Mouse (Mus musculus) intestine, embryonic 15.5 days (tissue): ENCODE results near the gene Gm11983. TPM values are rescaled to one million over a fixed set of nuclear protein-coding genes. Genes with fewer than 3 reads are reported as not detected.
"Not testable (repeated sequence)": the region's sequence is repeated elsewhere in the genome, so short reads cannot be mapped to it uniquely, and the experiment has no call there.

Experiments
- ATAC-seq: fragments of 200-750 bp; cut with Nextera tagmentation; 2 replicates; pipeline ENCODE4 v1.8.0; 2017; ENCODE audit warnings: moderate TSS enrichment, moderate library complexity
- H3K27ac ChIP-seq: fragments of 300-500 bp; sonication (generic); 2 replicates; pipeline ENCODE4 v1.5.1; 2015; ENCODE audit warnings: mild to moderate bottlenecking, inconsistent platforms
- H3K27me3 ChIP-seq: fragments of 300-500 bp; sonication (generic); replicated peaks from 2 replicates; pipeline ENCODE4 v1.6.1; 2015; ENCODE audit warnings: inconsistent platforms
- H3K36me3 ChIP-seq: fragments of 300-500 bp; sonication (generic); 2 replicates; pipeline ENCODE4 v1.6.1; 2015; ENCODE audit warnings: inconsistent platforms
- H3K4me1 ChIP-seq: fragments of 300-500 bp; sonication (generic); replicated peaks from 2 replicates; pipeline ENCODE4 v1.6.1; 2015; ENCODE audit warnings: inconsistent platforms
- H3K4me2 ChIP-seq: fragments of 300-500 bp; sonication (generic); replicated peaks from 2 replicates; pipeline ENCODE4 v1.6.1; 2015; ENCODE audit warnings: mild to moderate bottlenecking, inconsistent platforms
- H3K4me3 ChIP-seq: fragments of 300-500 bp; sonication (generic); replicated peaks from 2 replicates; pipeline ENCODE4 v1.5.1; 2015; ENCODE audit warnings: inconsistent platforms
- H3K9ac ChIP-seq: fragments of 300-500 bp; sonication (generic); 2 replicates; pipeline ENCODE4 v1.6.1; 2015; ENCODE audit warnings: inconsistent platforms
- H3K9me3 ChIP-seq: fragments of 300-500 bp; sonication (generic); 2 replicates; pipeline ENCODE4 v1.6.1; 2016; ENCODE audit warnings: inconsistent platforms
- WGBS: fragments of 180-500 bp; shearing (Covaris S2); methylation state at CpG from one replicate; pipeline ENCODE4 v1.1.7; 2015; 5-methylcytosine and 5-hydroxymethylcytosine counted together
- polyA plus RNA-seq: library from polyadenylated mRNA; unstranded; fragments of >200 nt; fragmentation: Nextera tagmentation; extraction: Ambion mirVana; gene quantifications from 2 replicates; pipeline ENCODE4 v1.2.1, GENCODE M21; 2015

Gm11983 gene
- not detected in 2 replicates for polyA plus RNA-seq

DNA sequence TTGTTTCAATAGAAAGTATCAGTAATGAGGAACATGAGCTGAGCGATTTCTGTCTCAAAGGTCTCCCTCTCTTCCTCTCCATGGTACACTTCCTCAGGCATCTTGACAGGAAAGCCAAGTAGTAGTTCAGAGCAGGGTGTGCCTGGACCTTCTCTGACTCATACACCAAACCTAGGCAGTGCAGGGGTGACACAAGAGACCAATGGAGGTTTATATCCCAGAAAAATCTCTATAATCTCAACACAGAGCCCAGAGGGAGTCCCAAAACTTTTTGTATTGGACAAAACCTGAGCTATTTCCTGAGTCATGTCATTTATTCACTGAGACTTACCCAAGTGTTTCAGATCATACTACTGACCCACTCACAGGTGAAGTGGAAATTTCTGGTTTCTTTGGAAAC is at the start of gene Gm11983:
Gene Gm11983, minus strand, starts transcription at position 101 of the 400 bp plus-strand sequence.
- Histone ChIP-seq H3K4me3 (no peak within 1 kb of the TSS), H3K4me1 (no peaks in the 10 kb centered on the region), H3K27ac (no peak within 1 kb of the TSS), H3K9me3 (no peaks in the 10 kb centered on the region), H3K36me3 (no peaks in the 10 kb centered on the region), H3K9ac (no peak within 1 kb of the TSS), H3K27me3 (no peaks in the 10 kb centered on the region), H3K4me2 (no peak within 1 kb of the TSS)
- ATAC-seq, result no peak
- WGBS, result 92% methylated on average over 1 of the region's 1 CpGs

DNA sequence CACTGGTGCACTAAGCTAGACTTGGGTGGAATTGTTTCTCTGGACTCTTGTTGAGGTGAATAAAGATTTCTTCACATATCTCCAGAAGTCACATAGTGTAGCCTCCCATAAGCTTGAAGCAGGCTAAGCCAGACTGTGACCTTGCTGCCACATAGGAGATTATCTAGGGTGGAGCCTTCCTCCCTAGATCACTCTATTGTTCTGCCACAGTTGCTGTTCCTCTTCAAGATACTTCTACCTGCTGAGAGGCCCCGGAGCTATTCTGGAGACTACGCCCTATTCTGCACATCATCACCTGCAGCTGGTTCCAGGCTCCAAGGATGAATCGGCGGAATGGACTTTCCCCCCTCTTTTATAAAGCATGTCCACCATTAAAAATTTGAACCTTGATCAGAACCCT is 45.6 kb upstream of the Gm11983 start:
- ATAC-seq, H3K9ac ChIP-seq, H3K27ac ChIP-seq, H3K4me1 ChIP-seq, H3K4me3 ChIP-seq, H3K36me3 ChIP-seq, H3K27me3 ChIP-seq, H3K9me3 ChIP-seq, H3K4me2 ChIP-seq: not testable (repeated sequence)
- 86% methylated on average over 4 of the region's 4 CpGs for WGBS

DNA sequence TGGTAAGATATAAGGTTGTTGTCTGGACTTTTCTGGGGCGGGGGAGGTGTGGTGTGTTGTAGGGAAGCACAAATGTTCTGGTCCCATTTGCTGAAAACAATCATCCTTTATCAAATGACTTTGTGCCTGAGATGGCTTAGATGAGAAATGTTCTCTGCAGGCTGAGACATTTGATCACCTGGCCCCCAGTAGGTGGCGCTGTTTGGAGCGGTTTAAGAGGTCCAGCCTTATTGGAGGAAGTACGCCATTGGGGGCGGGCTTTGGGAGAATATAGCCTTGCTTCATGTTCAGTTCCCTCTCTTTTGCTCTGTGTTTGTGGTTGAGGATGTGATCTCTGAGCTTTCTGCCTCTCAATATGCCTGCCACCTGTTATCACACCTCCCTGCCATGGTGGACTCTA is 44.2 kb upstream of the Gm11983 start:
- no peak overlapping the region for H3K4me2 ChIP-seq
- no peaks in the 10 kb centered on the region for H3K36me3 ChIP-seq
- H3K9me3 ChIP-seq, result no peaks in the 10 kb centered on the region
- ATAC-seq, result no peak
- H3K9ac ChIP-seq, result no peak overlapping the region
- WGBS, result 51% methylated on average over 5 of the region's 5 CpGs
- no peak overlapping the region for H3K4me3 ChIP-seq
- H3K27me3 ChIP-seq, result no peaks in the 10 kb centered on the region
- no peaks in the 10 kb centered on the region for H3K4me1 ChIP-seq
- H3K27ac ChIP-seq, result no peak overlapping the region

DNA sequence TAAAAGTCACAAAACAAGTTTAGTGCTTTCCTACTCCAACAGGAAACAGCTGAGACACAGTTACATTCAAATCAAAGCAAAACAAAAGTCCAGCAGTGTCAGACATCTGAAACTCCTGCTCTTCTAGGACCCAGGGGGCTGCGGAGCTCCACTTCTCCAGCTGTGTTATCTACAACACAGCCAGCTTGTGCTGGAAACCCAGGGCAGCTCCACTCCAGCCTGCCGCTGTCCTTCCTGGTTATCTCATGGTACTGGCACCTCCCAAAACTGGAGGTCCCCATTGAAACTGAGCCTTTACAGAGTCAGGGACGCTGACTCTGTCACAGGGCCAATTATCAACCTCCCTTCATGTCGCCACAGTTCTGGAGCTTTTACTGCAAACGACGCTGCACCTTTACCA is 40.3 kb upstream of the Gm11983 start:
- Histone ChIP-seq H3K4me3 (no peak overlapping the region), H3K27ac (no peak overlapping the region), H3K9me3 (no peaks in the 10 kb centered on the region), H3K4me1 (no peaks in the 10 kb centered on the region), H3K36me3 (no peaks in the 10 kb centered on the region), H3K4me2 (no peak overlapping the region), H3K9ac (no peak overlapping the region), H3K27me3 (no peaks in the 10 kb centered on the region)
- no peak for ATAC-seq
- WGBS, result 55% methylated on average over 6 of the region's 6 CpGs

DNA sequence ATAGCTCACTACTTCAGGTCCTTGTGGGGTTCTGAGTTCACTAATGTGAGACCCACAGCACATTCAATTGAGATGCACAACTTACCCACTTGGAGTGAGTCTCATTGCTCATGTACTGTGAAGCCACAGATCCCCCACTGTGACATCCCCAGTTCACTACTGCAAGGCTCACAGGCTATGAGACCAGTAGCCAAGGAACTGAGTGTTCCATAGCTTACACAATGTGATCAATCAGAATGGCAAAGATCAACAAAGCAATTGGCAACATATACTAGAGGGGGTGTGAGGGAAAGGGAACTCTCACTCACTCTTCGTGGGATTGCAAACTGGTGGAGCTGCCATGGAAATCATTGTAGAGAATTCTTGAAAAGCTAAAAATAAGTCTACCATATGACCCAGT is 33.5 kb upstream of the Gm11983 start:
- Histone ChIP-seq H3K36me3 (no peaks in the 10 kb centered on the region), H3K4me3 (no peak overlapping the region), H3K4me2 (no peak overlapping the region), H3K9me3 (no peaks in the 10 kb centered on the region), H3K27ac (no peak overlapping the region), H3K9ac (no peak overlapping the region), H3K4me1 (no peaks in the 10 kb centered on the region), H3K27me3 (no peaks in the 10 kb centered on the region)
- ATAC-seq, result no peak
- 77% methylated on average over 1 of the region's 1 CpGs for WGBS

DNA sequence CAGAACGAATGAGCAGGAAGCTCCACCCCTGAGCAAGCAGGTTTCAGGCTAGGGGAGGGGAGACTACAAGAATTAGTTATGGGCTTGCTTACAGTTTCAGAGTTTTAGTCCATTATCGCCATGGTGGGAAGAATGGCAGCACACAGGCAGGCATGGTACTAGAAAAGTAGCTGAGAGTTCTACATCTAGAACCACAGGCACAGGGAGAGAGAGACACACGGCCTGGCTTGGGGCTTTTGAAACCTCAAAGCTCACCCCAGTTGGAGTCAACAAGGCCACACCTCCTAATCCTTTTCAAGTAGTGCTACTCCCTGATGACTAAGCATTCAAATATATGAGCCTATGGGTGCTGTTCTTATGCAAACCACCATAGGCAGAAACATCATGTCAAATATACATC is 28.1 kb upstream of the Gm11983 start:
- Histone ChIP-seq H3K4me1 (no peaks in the 10 kb centered on the region), H3K9me3 (no peaks in the 10 kb centered on the region), H3K4me2 (no peak overlapping the region), H3K36me3 (no peaks in the 10 kb centered on the region), H3K9ac (no peak overlapping the region), H3K27me3 (no peaks in the 10 kb centered on the region), H3K4me3 (no peak overlapping the region), H3K27ac (no peak overlapping the region)
- no peak for ATAC-seq
- WGBS, result 90% methylated on average over 3 of the region's 3 CpGs

DNA sequence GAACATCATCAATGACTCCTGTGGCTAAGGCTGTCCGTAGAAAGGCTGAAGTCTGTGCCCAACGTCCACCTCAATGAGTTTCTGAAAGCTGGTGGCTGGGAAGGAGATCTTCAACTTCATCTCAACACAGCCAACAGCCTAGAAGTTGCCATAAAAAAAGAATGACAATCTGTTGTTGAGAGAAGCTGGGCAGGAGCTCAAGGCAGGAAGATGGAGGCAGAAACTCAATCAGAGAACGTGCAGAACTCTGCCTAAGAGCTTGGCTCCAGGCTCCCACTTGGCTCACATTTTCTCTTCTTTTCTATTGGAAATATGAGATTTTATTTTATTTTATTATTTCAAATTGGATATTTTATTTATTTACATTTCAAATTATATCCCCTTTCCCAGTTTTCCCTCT is 24.7 kb upstream of the Gm11983 start:
- H3K27me3 ChIP-seq, result no peaks in the 10 kb centered on the region
- H3K36me3 ChIP-seq, result no peaks in the 10 kb centered on the region
- H3K4me1 ChIP-seq, result no peaks in the 10 kb centered on the region
- WGBS, result 83% methylated on average over 3 of the region's 3 CpGs
- H3K27ac ChIP-seq, result no peak overlapping the region
- H3K4me3 ChIP-seq, result no peak overlapping the region
- H3K9me3 ChIP-seq, result no peaks in the 10 kb centered on the region
- no peak for ATAC-seq
- H3K9ac ChIP-seq, result no peak overlapping the region
- no peak overlapping the region for H3K4me2 ChIP-seq

DNA sequence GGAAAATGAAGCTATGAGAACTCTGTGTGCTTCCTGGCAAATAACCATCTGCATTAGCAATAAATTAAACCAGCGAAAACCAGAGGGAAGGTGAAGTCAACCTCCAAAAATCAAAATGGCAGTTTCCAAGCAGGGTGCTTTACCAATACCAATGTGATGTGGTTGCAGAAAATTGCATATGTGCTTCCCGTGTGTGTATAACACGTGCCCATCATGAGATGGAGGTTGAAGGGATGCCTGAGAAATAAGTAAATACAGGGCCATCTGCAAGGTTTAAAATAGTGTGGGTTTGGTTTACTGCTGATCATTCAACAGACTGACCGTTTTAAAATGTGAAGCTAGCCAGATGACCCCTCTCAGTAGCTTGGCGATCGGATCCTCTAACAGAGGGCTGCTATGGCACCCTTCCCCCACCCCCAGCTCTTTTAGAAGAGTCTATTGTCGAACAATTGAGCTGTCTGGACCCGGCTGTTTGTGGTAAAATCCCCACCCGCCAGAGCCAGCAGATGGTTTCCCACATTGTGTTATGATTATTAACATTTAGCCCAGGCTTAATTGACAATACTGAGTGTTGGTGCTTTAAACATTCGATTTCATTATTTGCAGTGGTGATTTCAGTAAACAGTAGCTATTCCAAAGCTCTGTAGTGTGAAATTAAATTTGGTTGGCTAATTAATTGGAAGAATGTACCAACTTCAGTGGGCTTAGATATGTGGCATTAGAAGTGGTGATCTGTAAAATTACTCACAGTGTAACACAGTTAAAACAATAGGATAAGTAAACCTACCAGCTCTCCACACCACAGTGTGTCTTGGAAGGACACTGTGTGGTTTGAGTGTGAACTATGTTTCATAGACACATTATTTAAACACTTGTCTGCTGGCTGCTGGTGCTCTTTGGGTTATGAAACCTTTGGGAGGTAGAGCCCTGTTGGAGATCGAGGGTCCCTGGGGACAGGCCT is 22.7 kb upstream of the Gm11983 start:
- no peak overlapping the region for H3K4me2 ChIP-seq
- 0 out of 2 replicates have a peak, but pooled peaks have one; percentile 23 for ATAC-seq
- no peak overlapping the region for H3K4me3 ChIP-seq
- no peaks in the 10 kb centered on the region for H3K36me3 ChIP-seq
- H3K27ac ChIP-seq, result no peak overlapping the region
- no peaks in the 10 kb centered on the region for H3K27me3 ChIP-seq
- H3K4me1 ChIP-seq, result no peaks in the 10 kb centered on the region
- H3K9ac ChIP-seq, result no peak overlapping the region
- 33% methylated on average over 11 of the region's 11 CpGs for WGBS
- no peaks in the 10 kb centered on the region for H3K9me3 ChIP-seq

DNA sequence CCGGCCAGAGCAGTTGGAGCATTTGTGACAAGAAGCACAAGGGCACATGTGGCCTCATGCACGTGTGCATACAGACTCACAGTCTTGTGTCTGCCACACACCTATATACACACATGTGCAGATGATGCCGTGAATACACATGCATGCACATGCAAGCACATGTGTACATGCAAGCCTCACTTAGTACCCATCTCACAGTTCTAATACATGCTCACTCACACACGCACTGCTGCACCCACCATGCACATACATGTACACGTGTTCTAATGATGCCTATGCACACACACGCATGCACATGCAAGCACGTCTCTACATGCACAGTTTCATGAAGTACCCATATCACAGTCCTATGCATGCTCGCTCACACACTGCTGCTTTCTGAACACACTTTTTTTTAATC is 21.6 kb upstream of the Gm11983 start:
- Histone ChIP-seq H3K9ac (no peak overlapping the region), H3K4me1 (no peaks in the 10 kb centered on the region), H3K4me2 (no peak overlapping the region), H3K9me3 (no peaks in the 10 kb centered on the region), H3K4me3 (no peak overlapping the region), H3K36me3 (no peaks in the 10 kb centered on the region), H3K27ac (no peak overlapping the region), H3K27me3 (no peaks in the 10 kb centered on the region)
- WGBS, result 89% methylated on average over 8 of the region's 8 CpGs
- ATAC-seq, result no peak

DNA sequence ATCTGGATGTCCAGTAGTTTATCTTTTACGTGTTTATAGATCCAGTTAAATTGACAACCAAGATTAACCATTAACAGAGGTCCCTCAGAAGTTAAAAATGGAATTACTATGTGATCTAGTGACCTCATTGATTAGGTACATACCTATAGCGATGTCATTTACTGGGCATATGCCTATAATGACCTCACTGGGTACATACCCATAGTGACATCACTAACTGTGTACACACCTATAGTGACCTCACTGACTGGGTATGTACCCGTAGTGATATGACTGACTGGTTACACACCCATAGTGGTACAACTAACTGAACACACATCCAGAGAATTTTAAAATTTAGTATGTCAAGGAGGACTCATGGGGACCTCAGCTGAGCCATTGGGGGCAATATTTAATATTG is 18.5 kb upstream of the Gm11983 start:
- no peak for ATAC-seq
- H3K4me1 ChIP-seq, result no peaks in the 10 kb centered on the region
- no peak overlapping the region for H3K27ac ChIP-seq
- no peaks in the 10 kb centered on the region for H3K36me3 ChIP-seq
- no peak overlapping the region for H3K4me2 ChIP-seq
- WGBS, result 73% methylated on average over 3 of the region's 3 CpGs
- no peak overlapping the region for H3K4me3 ChIP-seq
- H3K9me3 ChIP-seq, result no peaks in the 10 kb centered on the region
- no peaks in the 10 kb centered on the region for H3K27me3 ChIP-seq
- H3K9ac ChIP-seq, result no peak overlapping the region

DNA sequence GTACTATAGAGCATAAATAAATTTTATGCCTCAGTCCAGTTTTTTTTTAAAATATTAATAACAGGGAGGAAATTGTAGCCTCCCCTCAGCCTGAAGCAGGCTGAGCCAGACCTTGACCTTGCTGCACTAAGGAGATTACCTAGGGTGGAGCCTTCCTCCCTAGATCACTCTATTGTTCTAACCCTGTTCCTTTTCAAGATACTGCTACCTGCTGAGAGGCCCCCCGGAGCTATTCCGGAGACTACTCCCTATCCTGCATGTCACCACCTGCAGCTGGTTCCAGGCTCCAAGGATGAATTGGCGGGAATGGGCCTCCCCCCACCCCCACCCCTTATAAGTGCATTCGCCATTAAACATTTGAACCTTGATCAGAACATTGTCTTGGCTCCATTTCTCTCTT is 15.9 kb upstream of the Gm11983 start:
- H3K4me2 ChIP-seq, ATAC-seq, H3K27ac ChIP-seq, H3K4me1 ChIP-seq, H3K27me3 ChIP-seq, H3K9ac ChIP-seq, H3K4me3 ChIP-seq, H3K36me3 ChIP-seq, H3K9me3 ChIP-seq: not testable (repeated sequence)
- 84% methylated on average over 4 of the region's 4 CpGs for WGBS

DNA sequence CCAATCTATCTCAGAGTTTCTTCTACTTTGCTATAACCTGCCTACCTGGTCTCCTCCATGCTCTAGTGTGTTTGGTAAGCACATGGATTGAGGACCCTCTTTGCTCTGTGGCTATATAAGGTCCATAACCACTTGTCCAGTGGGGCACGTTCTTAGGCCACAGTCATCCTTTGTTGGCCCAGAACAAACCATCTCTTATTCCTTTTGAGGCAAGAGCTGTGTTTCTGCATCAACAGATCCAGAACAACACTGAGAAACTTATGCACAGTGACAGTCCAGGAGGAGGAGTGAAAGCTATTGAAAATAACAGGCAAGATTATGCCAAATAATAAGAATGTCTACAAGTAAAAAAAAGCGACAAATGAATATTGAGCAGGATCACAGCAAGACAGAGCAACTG is 6.4 kb upstream of the Gm11983 start:
- Histone ChIP-seq H3K4me1 (no peaks in the 10 kb centered on the region), H3K27ac (no peak overlapping the region), H3K9ac (no peak overlapping the region), H3K4me2 (no peak overlapping the region), H3K27me3 (no peaks in the 10 kb centered on the region), H3K4me3 (no peak overlapping the region), H3K9me3 (no peaks in the 10 kb centered on the region), H3K36me3 (no peaks in the 10 kb centered on the region)
- 77% methylated on average over 2 of the region's 2 CpGs for WGBS
- ATAC-seq, result no peak

DNA sequence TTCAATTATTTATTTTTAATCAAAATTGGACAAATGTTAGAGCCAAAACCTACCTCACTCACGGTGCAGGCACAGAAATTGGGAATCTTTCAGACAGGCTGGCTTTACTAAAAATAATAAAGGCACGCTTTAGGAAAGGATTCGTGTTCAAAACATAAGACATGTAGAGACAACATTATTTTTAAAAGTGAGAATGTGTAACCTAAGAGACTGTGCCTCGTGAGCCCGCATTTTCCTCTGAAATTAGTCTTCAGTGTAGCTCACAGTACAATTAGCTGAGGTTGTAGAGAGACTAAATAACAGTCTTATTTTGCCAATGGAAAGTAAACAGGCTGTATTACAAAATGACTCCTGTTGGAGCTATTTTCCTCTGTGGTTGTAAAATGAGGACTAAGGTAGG is 4.7 kb upstream of the Gm11983 start:
- H3K27me3 ChIP-seq, result no peaks in the 10 kb centered on the region
- 89% methylated on average over 5 of the region's 5 CpGs for whole genome bisulfite sequencing
- H3K27ac ChIP-seq, result no peak overlapping the region
- no peaks in the 10 kb centered on the region for H3K4me1 ChIP-seq
- no peak overlapping the region for H3K4me3 ChIP-seq
- H3K9ac ChIP-seq, result no peak overlapping the region
- no peak overlapping the region for H3K4me2 ChIP-seq
- ATAC-seq, result no peak
- H3K36me3 ChIP-seq, result no peaks in the 10 kb centered on the region
- H3K9me3 ChIP-seq, result no peaks in the 10 kb centered on the region
